14 mouse cellular contexts compared by ENCODE assay signal in the genomic region with DNA sequence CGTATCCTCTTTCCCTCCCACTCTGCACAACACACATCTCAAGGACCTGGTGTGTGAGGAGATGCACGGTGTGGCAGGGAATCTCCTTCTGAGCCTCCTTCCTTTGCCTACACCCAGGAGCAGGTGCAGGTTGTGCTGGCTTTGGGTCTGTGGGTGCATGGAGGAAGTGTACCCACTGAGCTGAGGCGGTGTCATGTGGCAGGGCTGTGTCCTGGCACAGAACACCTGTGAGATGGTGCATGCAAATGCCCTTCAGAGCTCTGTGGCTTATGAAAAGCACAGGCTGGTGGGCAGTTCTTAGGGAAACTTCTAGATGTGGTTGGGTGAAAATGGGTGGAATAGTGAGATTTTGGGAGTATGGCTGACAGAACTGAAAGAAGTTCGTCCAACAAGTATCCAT.
"Had no signal": no experiment of that assay in that cellular context is flagged by ENCODE, and none has a peak within 500 bp of the region (broad histone marks: within the 10 kb centered on the region; RNA-seq: fewer than 3 reads in every experiment).

No protein-coding gene starts in this region.

- H3K4me1 ChIP-seq: intestine, embryonic 15.5 days; liver, embryonic 13.5 days; lung, embryonic 15.5 days; midbrain, embryonic 15.5 days; neural tube, embryonic 13.5 days; stomach, embryonic 15.5 days had no signal

- DNase-seq: liver; liver, embryonic 13.5 days; liver, postnatal 0 days; right cerebral cortex, postnatal 25 days; thymus, adult 2 months; thymus, postnatal 25 days had no signal

- H3K4me3 ChIP-seq: intestine, embryonic 15.5 days; layer of hippocampus, adult 2 months; limb, embryonic 12.5 days; liver, embryonic 13.5 days; lung, embryonic 15.5 days; midbrain, embryonic 10.5 days; midbrain, embryonic 15.5 days; neural tube, embryonic 13.5 days; stomach, embryonic 15.5 days had no signal

- H3K27me3 ChIP-seq: intestine, embryonic 15.5 days; limb, embryonic 12.5 days; liver, embryonic 13.5 days; lung, embryonic 15.5 days; midbrain, embryonic 15.5 days; neural tube, embryonic 13.5 days; stomach, embryonic 15.5 days had no signal

- H3K36me3 ChIP-seq: intestine, embryonic 15.5 days; limb, embryonic 12.5 days; liver, embryonic 13.5 days; lung, embryonic 15.5 days; midbrain, embryonic 10.5 days; midbrain, embryonic 15.5 days; neural tube, embryonic 13.5 days; stomach, embryonic 15.5 days had no signal

- H3K9me3 ChIP-seq: intestine, embryonic 15.5 days; liver, embryonic 13.5 days; lung, embryonic 15.5 days; midbrain, embryonic 10.5 days; midbrain, embryonic 15.5 days; neural tube, embryonic 13.5 days; stomach, embryonic 15.5 days had no signal

- H3K27ac ChIP-seq: intestine, embryonic 15.5 days; layer of hippocampus, adult 2 months; limb, embryonic 12.5 days; liver, embryonic 13.5 days; lung, embryonic 15.5 days; midbrain, embryonic 10.5 days; midbrain, embryonic 15.5 days; neural tube, embryonic 13.5 days; stomach, embryonic 15.5 days had no signal

- ATAC-seq: intestine, embryonic 15.5 days; liver, postnatal 0 days; midbrain, embryonic 15.5 days had no signal

- H3K4me2 ChIP-seq: intestine, embryonic 15.5 days; limb, embryonic 12.5 days; liver, embryonic 13.5 days; lung, embryonic 15.5 days; midbrain, embryonic 15.5 days; neural tube, embryonic 13.5 days; stomach, embryonic 15.5 days had no signal

- H3K9ac ChIP-seq: intestine, embryonic 15.5 days; limb, embryonic 12.5 days; liver, embryonic 13.5 days; liver, postnatal 0 days; lung, embryonic 15.5 days; midbrain, embryonic 15.5 days; neural tube, embryonic 13.5 days; stomach, embryonic 15.5 days had no signal
